Mouse (Mus musculus) frontal cortex, adult (tissue): ENCODE data around the gene Ctsz.

Source experiments
- ATAC-seq: cut with Nextera tagmentation; 2 replicates; pipeline ENCODE4 v1.9.2; 2017; ENCODE audit warnings: mild to moderate bottlenecking, moderate library complexity, mixed read lengths; ENCODE audit not compliant: low TSS enrichment

Gene Ctsz

GRCm38 (mm10) chr2:174441898-174442297, 3.1 kb upstream of the Ctsz start:
- no peak for ATAC-seq

- ATAC-seq, result no peak
Observed at GRCm38 (mm10) chr2:174439961-174440360, 1.1 kb upstream of the Ctsz start.

- no peak for ATAC-seq
Observed at GRCm38 (mm10) chr2:174439450-174439838, 605 bp upstream of the Ctsz start.

GRCm38 (mm10) chr2:174438181-174438580, 658 bp downstream of the Ctsz start:
- ATAC-seq, result no peak

- ATAC-seq, result no peak
Observed at GRCm38 (mm10) chr2:174437697-174437982, 1.2 kb downstream of the Ctsz start.

- no peak for ATAC-seq
Observed at GRCm38 (mm10) chr2:174436916-174437696, 1.7 kb downstream of the Ctsz start.

GRCm38 (mm10) chr2:174436076-174436701, 2.6 kb downstream of the Ctsz start:
- ATAC-seq, result no peak

GRCm38 (mm10) chr2:174434943-174435342, 3.9 kb downstream of the Ctsz start:
- no peak for ATAC-seq

GRCm38 (mm10) chr2:174428996-174429591, 9.7 kb downstream of the Ctsz start:
- no peak for ATAC-seq

- no peak for ATAC-seq
Observed at GRCm38 (mm10) chr2:174428076-174428835, 10.6 kb downstream of the Ctsz start.

GRCm38 (mm10) chr2:174426856-174427255, 12.0 kb downstream of the Ctsz start:
- ATAC-seq, result no peak

GRCm38 (mm10) chr2:174424301-174425085, 14.3 kb downstream of the Ctsz start:
- ATAC-seq, result no peak

- ATAC-seq, result peak; percentile 67; the same call in 1 of the 2 replicates
Observed at GRCm38 (mm10) chr2:174421107-174421506, 17.7 kb downstream of the Ctsz start.

GRCm38 (mm10) chr2:174415731-174416310, 23.0 kb downstream of the Ctsz start, which contains the start of gene Nelfcd:
Gene Nelfcd (plus strand): TSS chr2:174415804.
- peak; percentile 100 for ATAC-seq

- ATAC-seq, result no peak
Observed at GRCm38 (mm10) chr2:174415001-174415730, 23.7 kb downstream of the Ctsz start.

GRCm38 (mm10) chr2:174413127-174413526, 25.7 kb downstream of the Ctsz start:
- no peak for ATAC-seq

- ATAC-seq, result no peak
Observed at GRCm38 (mm10) chr2:174410222-174410621, 28.6 kb downstream of the Ctsz start.

GRCm38 (mm10) chr2:174400396-174400795, 38.4 kb downstream of the Ctsz start:
- no peak for ATAC-seq

- ATAC-seq, result no peak
Observed at GRCm38 (mm10) chr2:174397881-174398280, 41.0 kb downstream of the Ctsz start.

GRCm38 (mm10) chr2:174397065-174397464, 41.8 kb downstream of the Ctsz start:
- no peak for ATAC-seq
